Mouse (Mus musculus) adrenal gland, adult (tissue): ENCODE data around the gene Erbb4.

Experiments used
- DNase-seq, 2 experiments: peaks; one replicate each; pipeline ENCODE4 v3.0.0; 2022 to 2023; ENCODE audit warnings: low spot score in 1 of 2; ENCODE audit not compliant: inconsistent age in 2 of 2

Erbb4 gene

GRCm38 (mm10) chr1:68120364-68120763 is 987.5 kb downstream of the Erbb4 start:
- no peak for DNase-seq

- DNase-seq, result no peak
Measured at GRCm38 (mm10) chr1:68115721-68116120, 992.1 kb downstream of the Erbb4 start.

GRCm38 (mm10) chr1:68106543-68106860 is 1001.4 kb downstream of the Erbb4 start:
- DNase-seq, result peak; percentile 7 to 62

GRCm38 (mm10) chr1:68105834-68106542 is 1001.9 kb downstream of the Erbb4 start:
- DNase-seq, result no peak

- no peak for DNase-seq
Measured at GRCm38 (mm10) chr1:68089623-68090022, 1018.2 kb downstream of the Erbb4 start.

GRCm38 (mm10) chr1:68056494-68056893 is 1051.4 kb downstream of the Erbb4 start:
- no peak for DNase-seq

GRCm38 (mm10) chr1:68054715-68055114 is 1053.1 kb downstream of the Erbb4 start:
- no peak for DNase-seq

GRCm38 (mm10) chr1:68049856-68050255 is 1058.0 kb downstream of the Erbb4 start:
- DNase-seq, result no peak

GRCm38 (mm10) chr1:68047139-68047538 is 1060.7 kb downstream of the Erbb4 start:
- DNase-seq, result no peak

- DNase-seq, result no peak
Measured at GRCm38 (mm10) chr1:68046551-68046970, 1061.3 kb downstream of the Erbb4 start.

- no peak for DNase-seq
Measured at GRCm38 (mm10) chr1:68024086-68024940, 1083.5 kb downstream of the Erbb4 start.

GRCm38 (mm10) chr1:68020020-68020419 is 1087.8 kb downstream of the Erbb4 start:
- no peak for DNase-seq

- DNase-seq, result no peak
Measured at GRCm38 (mm10) chr1:68019618-68020017, 1088.2 kb downstream of the Erbb4 start.
